Mouse (Mus musculus) forebrain, embryonic 12.5 days (tissue): ENCODE results near the gene Gprin1. TPM values are rescaled to one million over a fixed set of nuclear protein-coding genes. Genes with fewer than 3 reads are reported as not detected.

Experiments
- ATAC-seq: fragments of 200-750 bp; cut with Nextera tagmentation; 2 replicates; pipeline ENCODE4 v1.8.0; 2017; ENCODE audit warnings: moderate TSS enrichment; ENCODE audit not compliant: low FRiP score
- H3K27ac ChIP-seq: fragments of 300-500 bp; sonication (generic); 2 replicates; pipeline ENCODE4 v1.5.1; 2016; ENCODE audit warnings: mild to moderate bottlenecking
- H3K27me3 ChIP-seq: fragments of 300-500 bp; sonication (generic); 2 replicates; pipeline ENCODE4 v1.6.1; 2016; ENCODE audit warnings: mild to moderate bottlenecking
- H3K36me3 ChIP-seq: fragments of 300-500 bp; sonication (generic); replicated peaks from 2 replicates; pipeline ENCODE4 v1.6.1; 2016; ENCODE audit warnings: mild to moderate bottlenecking
- H3K4me1 ChIP-seq: fragments of 300-500 bp; sonication (generic); 2 replicates; pipeline ENCODE4 v1.6.1; 2016
- H3K4me2 ChIP-seq: fragments of 300-500 bp; sonication (generic); 2 replicates; pipeline ENCODE4 v1.6.1; 2016; ENCODE audit warnings: mild to moderate bottlenecking, moderate library complexity
- H3K4me3 ChIP-seq: fragments of 300-500 bp; sonication (generic); replicated peaks from 2 replicates; pipeline ENCODE4 v1.5.1; 2016; ENCODE audit warnings: mild to moderate bottlenecking
- H3K9ac ChIP-seq: fragments of 300-500 bp; sonication (generic); 2 replicates; pipeline ENCODE4 v1.6.1; 2016; ENCODE audit warnings: mild to moderate bottlenecking
- H3K9me3 ChIP-seq: fragments of 300-500 bp; sonication (generic); 2 replicates; pipeline ENCODE4 v1.6.1; 2016
- WGBS: fragments of 180-500 bp; shearing (Covaris S2); methylation state at CpG from one replicate; pipeline ENCODE4 v1.1.7; 2016; 5-methylcytosine and 5-hydroxymethylcytosine counted together
- polyA plus RNA-seq: library from polyadenylated mRNA; unstranded; fragments of >200 nt; fragmentation: Nextera tagmentation; extraction: Ambion mirVana; gene quantifications from 2 replicates; pipeline ENCODE4 v1.2.1, GENCODE M21; 2016

Gprin1 gene
- polyA plus RNA-seq, 1 experiment from 2014 or later, result 11.3 TPM

GRCm38 (mm10) chr13:54783698-54784097 lies 34.0 kb upstream of the Gprin1 start, which contains the start of gene Eif4e1b:
Eif4e1b (plus strand) TSS chr13:54783998.
- no peak within 1 kb of the TSS for H3K4me3 ChIP-seq
- no peaks in the 10 kb centered on the region for H3K36me3 ChIP-seq
- no peaks in the 10 kb centered on the region for H3K9me3 ChIP-seq
- H3K9ac ChIP-seq, result no peak within 1 kb of the TSS
- WGBS, result 86% methylated on average over 4 of the region's 4 CpGs
- no peaks in the 10 kb centered on the region; the same call in 1 of the 2 replicates for H3K4me1 ChIP-seq
- H3K4me2 ChIP-seq, result no peak within 1 kb of the TSS
- H3K27ac ChIP-seq, result no peak within 1 kb of the TSS
- no peaks in the 10 kb centered on the region; the same call in 1 of the 2 replicates for H3K27me3 ChIP-seq
- no peak for ATAC-seq

DNA sequence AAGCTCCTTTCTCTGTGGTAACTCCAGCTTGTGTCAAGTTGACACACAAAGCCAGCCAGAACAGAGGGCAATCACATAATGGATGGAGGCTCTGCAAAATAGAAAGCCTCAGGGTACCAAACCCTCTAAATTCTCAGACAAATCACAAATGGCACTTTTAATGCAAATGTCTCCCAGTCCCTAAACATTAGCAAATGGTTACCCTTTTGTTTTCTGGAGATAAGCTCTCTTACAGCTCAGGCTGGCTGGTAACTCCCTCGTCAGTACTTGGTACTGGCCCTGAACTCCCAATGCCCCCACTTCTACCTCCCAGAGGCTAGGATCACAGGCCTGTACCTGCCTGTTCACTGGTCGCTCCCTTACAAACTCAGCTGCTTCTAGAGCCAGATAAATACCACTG lies 33.6 kb upstream of the Gprin1 start:
- ATAC-seq, result no peak
- no peaks in the 10 kb centered on the region for H3K36me3 ChIP-seq
- no peak overlapping the region for H3K9ac ChIP-seq
- H3K4me2 ChIP-seq, result no peak overlapping the region
- H3K9me3 ChIP-seq, result no peaks in the 10 kb centered on the region
- no peak overlapping the region for H3K27ac ChIP-seq
- no peak overlapping the region for H3K4me3 ChIP-seq
- 28% methylated on average over 2 of the region's 2 CpGs for WGBS
- H3K4me1 ChIP-seq, result no peaks in the 10 kb centered on the region; the same call in 1 of the 2 replicates
- no peaks in the 10 kb centered on the region; the same call in 1 of the 2 replicates for H3K27me3 ChIP-seq

- no peaks in the 10 kb centered on the region; the same call in 1 of the 2 replicates for H3K4me1 ChIP-seq
- no peak overlapping the region for H3K27ac ChIP-seq
- no peaks in the 10 kb centered on the region for H3K36me3 ChIP-seq
- no peak overlapping the region for H3K9ac ChIP-seq
- ATAC-seq, result no peak
- 84% methylated on average over 3 of the region's 3 CpGs for WGBS
- H3K4me2 ChIP-seq, result no peak overlapping the region
- H3K4me3 ChIP-seq, result no peak overlapping the region
- no peaks in the 10 kb centered on the region for H3K27me3 ChIP-seq
- no peaks in the 10 kb centered on the region for H3K9me3 ChIP-seq
Measured at GRCm38 (mm10) chr13:54781086-54781485, 31.4 kb upstream of the Gprin1 start.

DNA sequence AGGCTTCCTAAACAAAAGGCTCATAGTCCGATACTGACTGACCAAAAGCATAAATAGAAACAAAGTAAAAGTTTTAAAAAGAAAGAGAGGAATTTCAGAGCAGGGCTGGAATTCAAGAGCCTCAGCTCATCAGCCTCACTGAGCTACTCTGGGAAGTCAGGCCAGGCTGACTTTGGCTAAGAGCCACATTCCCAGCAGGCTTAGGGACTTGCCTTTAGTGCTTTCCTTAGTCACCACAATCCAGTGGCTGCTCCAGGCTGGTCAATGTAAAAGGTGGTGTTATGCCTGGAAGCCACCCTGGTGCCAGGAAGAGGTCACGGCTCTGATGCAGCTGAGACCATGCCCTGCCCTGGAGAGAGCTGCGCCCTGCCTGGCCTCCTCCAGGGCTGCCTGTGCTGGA lies 30.9 kb upstream of the Gprin1 start:
- H3K27ac ChIP-seq, result no peak overlapping the region
- no peaks in the 10 kb centered on the region for H3K9me3 ChIP-seq
- no peaks in the 10 kb centered on the region; the same call in 1 of the 2 replicates for H3K4me1 ChIP-seq
- H3K4me2 ChIP-seq, result no peak overlapping the region
- WGBS, result 84% methylated on average over 3 of the region's 3 CpGs
- no peak overlapping the region for H3K4me3 ChIP-seq
- H3K27me3 ChIP-seq, result no peaks in the 10 kb centered on the region
- no peak for ATAC-seq
- no peak overlapping the region for H3K9ac ChIP-seq
- no peaks in the 10 kb centered on the region for H3K36me3 ChIP-seq

GRCm38 (mm10) chr13:54767012-54767411 lies 17.3 kb upstream of the Gprin1 start:
- no peak overlapping the region for H3K27ac ChIP-seq
- no peak overlapping the region for H3K9ac ChIP-seq
- no peaks in the 10 kb centered on the region for H3K9me3 ChIP-seq
- no peaks in the 10 kb centered on the region for H3K36me3 ChIP-seq
- WGBS, result 82% methylated on average over 4 of the region's 4 CpGs
- no peak overlapping the region for H3K4me3 ChIP-seq
- ATAC-seq, result no peak
- H3K27me3 ChIP-seq, result peaks cover 57% of the 10 kb centered on the region
- peaks cover 21% of the 10 kb centered on the region for H3K4me1 ChIP-seq
- H3K4me2 ChIP-seq, result no peak overlapping the region; the same call in 1 of the 2 replicates

- peak within 1 kb of the TSS; percentile 84 for H3K4me2 ChIP-seq
- H3K9me3 ChIP-seq, result no peaks in the 10 kb centered on the region
- WGBS, result 1% methylated on average over 35 of the region's 35 CpGs
- H3K9ac ChIP-seq, result peak within 1 kb of the TSS; percentile 57
- H3K4me1 ChIP-seq, result peaks cover 21% of the 10 kb centered on the region
- H3K27ac ChIP-seq, result no peak within 1 kb of the TSS
- H3K36me3 ChIP-seq, result no peaks in the 10 kb centered on the region
- H3K4me3 ChIP-seq, result peak within 1 kb of the TSS; percentile 49
- peak; percentile 85 for ATAC-seq
- peaks cover 64% of the 10 kb centered on the region for H3K27me3 ChIP-seq
Measured at GRCm38 (mm10) chr13:54766192-54766768, 16.6 kb upstream of the Gprin1 start, which contains the start of gene Sncb. Sncb (minus strand) TSS chr13:54766595.

- peak; percentile 50; the same call in 1 of the 2 replicates for ATAC-seq
- H3K9me3 ChIP-seq, result no peaks in the 10 kb centered on the region
- H3K4me3 ChIP-seq, result peak overlapping the region; percentile 49
- H3K27me3 ChIP-seq, result peaks cover 72% of the 10 kb centered on the region
- H3K9ac ChIP-seq, result peak overlapping the region; percentile 57
- H3K27ac ChIP-seq, result no peak overlapping the region
- peak overlapping the region; percentile 84 for H3K4me2 ChIP-seq
- H3K4me1 ChIP-seq, result peaks cover 22% of the 10 kb centered on the region
- H3K36me3 ChIP-seq, result no peaks in the 10 kb centered on the region
- 4% methylated on average over 44 of the region's 44 CpGs for WGBS
Measured at GRCm38 (mm10) chr13:54765281-54766191, 15.9 kb upstream of the Gprin1 start.

- H3K4me2 ChIP-seq, result no peak overlapping the region
- peaks cover 76% of the 10 kb centered on the region for H3K27me3 ChIP-seq
- H3K9me3 ChIP-seq, result no peaks in the 10 kb centered on the region
- H3K36me3 ChIP-seq, result no peaks in the 10 kb centered on the region
- peaks cover 43% of the 10 kb centered on the region for H3K4me1 ChIP-seq
- 73% methylated on average over 7 of the region's 7 CpGs for WGBS
- H3K9ac ChIP-seq, result no peak overlapping the region
- ATAC-seq, result no peak
- no peak overlapping the region for H3K27ac ChIP-seq
- H3K4me3 ChIP-seq, result no peak overlapping the region
Measured at GRCm38 (mm10) chr13:54760906-54761305, 11.2 kb upstream of the Gprin1 start.

DNA sequence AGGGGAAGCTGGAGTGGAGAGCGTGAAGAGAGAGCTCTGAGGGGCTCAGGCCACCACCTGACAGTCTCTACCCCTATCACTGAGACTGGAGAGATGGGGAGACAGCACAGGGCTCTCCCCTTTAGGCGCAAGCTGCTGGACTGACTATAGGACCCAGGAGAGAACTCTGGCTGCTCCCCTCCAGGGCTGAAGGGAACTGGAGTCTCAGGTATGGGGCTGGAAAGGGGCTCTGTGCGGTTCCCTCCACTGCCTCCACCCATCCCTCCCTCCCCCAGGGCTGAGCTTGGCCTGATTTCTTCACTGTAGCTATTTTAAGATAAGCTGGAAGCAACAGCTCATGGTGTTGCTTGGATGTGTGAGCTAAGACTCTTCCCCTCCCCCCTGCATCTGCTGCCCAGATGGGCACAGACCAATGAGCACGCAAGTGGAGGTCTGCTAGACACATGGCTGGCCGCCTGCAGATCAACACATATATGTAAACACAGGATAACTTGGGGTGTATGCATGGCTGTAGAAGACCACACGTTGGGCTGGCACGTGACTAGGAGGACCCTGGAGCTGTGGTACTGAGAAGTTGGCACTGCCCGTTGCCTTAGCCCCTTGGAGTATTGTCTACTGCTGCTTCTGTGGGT lies 10.6 kb upstream of the Gprin1 start:
- Histone ChIP-seq H3K9me3 (no peaks in the 10 kb centered on the region), H3K4me2 (no peak overlapping the region), H3K4me3 (no peak overlapping the region), H3K4me1 (peaks cover 41% of the 10 kb centered on the region), H3K27me3 (peaks cover 74% of the 10 kb centered on the region), H3K27ac (no peak overlapping the region), H3K36me3 (no peaks in the 10 kb centered on the region), H3K9ac (no peak overlapping the region)
- WGBS, result 64% methylated on average over 8 of the region's 8 CpGs
- no peak for ATAC-seq

DNA sequence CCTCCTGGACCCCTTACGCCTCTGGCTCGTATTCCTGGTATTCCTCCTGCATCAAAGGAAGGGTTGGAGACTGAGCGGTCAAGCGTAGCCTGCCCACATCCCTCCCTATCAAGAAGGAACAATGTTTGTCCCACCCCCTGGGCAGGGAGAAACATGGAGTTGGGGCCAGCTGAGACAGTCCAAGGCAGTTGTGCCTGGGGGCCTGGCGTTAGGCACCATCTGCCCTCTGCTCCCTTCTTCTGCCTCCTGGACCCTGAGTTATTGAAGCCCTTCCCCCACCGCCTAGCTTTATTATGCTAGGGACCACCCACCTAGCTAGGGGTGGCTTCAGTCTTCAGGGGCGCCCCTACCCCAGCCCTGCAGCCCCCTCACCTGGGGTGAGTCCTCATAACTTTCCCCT lies 9.8 kb upstream of the Gprin1 start:
- Histone ChIP-seq H3K4me1 (peaks cover 43% of the 10 kb centered on the region), H3K9ac (no peak overlapping the region; the same call in 1 of the 2 replicates), H3K4me2 (peak overlapping the region; percentile 85), H3K4me3 (peak overlapping the region; percentile 47; the same call in 1 of the 2 replicates), H3K9me3 (no peaks in the 10 kb centered on the region), H3K36me3 (no peaks in the 10 kb centered on the region), H3K27ac (no peak overlapping the region), H3K27me3 (peaks cover 69% of the 10 kb centered on the region)
- ATAC-seq, result no peak
- WGBS, result 10% methylated on average over 7 of the region's 7 CpGs

GRCm38 (mm10) chr13:54758756-54759470 lies 9.2 kb upstream of the Gprin1 start:
- H3K4me2 ChIP-seq, result peak overlapping the region; percentile 85
- peaks cover 46% of the 10 kb centered on the region for H3K4me1 ChIP-seq
- peak overlapping the region; percentile 47 for H3K4me3 ChIP-seq
- peak overlapping the region; percentile 94 for H3K27ac ChIP-seq
- no peaks in the 10 kb centered on the region for H3K9me3 ChIP-seq
- H3K36me3 ChIP-seq, result no peaks in the 10 kb centered on the region
- H3K27me3 ChIP-seq, result peaks cover 66% of the 10 kb centered on the region
- ATAC-seq, result peak; percentile 30; the same call in 1 of the 2 replicates
- H3K9ac ChIP-seq, result peak overlapping the region; percentile 61
- WGBS, result 0% methylated on average over 29 of the region's 29 CpGs
